Comparison of ENCODE assay signal across 1 mouse cellular context in genomic region chr5:31467798-31468197, GRCm38 (mm10).
TF ChIP-seq lines count a peak whose summit lies in the region.

No protein-coding gene starts in this region.

TF ChIP-seq in MEL, 35 proteins besides CTCF, POLR2A, EP300 and RAD21:
- TF ChIP-seq E2F4 (IDR thresholded peaks at IDR 0.05; ENCODE audit: borderline replicate concordance, low read depth, low read length): no peak
- no peak for TF ChIP-seq ZNF384 (IDR thresholded peaks at IDR 0.05; ENCODE audit: low read depth, low read length)
- no peak for TF ChIP-seq MAX (IDR thresholded peaks at IDR 0.05; ENCODE audit: low read length)
- TF ChIP-seq POLR2AphosphoS5 (IDR thresholded peaks at IDR 0.05; ENCODE audit: borderline replicate concordance, low read depth, low read length): no peak
- no peak for TF ChIP-seq RCOR1 (IDR thresholded peaks at IDR 0.05; ENCODE audit: low read depth, low read length)
- TF ChIP-seq MXI1 (IDR thresholded peaks at IDR 0.05; ENCODE audit: low read depth, low read length): no peak
- TF ChIP-seq ZMIZ1 (IDR thresholded peaks at IDR 0.05; ENCODE audit: low read depth, low read length): no peak
- TF ChIP-seq JUND (IDR thresholded peaks at IDR 0.05; ENCODE audit: low read depth, low read length): no peak
- no peak for TF ChIP-seq TBP (IDR thresholded peaks at IDR 0.05; ENCODE audit: low read depth, low read length)
- TF ChIP-seq GATA1 (IDR thresholded peaks at IDR 0.05; ENCODE audit: low read depth, low read length): no peak
- TF ChIP-seq MAFK (IDR thresholded peaks at IDR 0.05; ENCODE audit: borderline replicate concordance, low read depth, low read length): no peak
- TF ChIP-seq UBTF (IDR thresholded peaks at IDR 0.05; ENCODE audit: borderline replicate concordance, insufficient read depth, low read depth, low read length): no peak
- TF ChIP-seq ZC3H11A (IDR thresholded peaks at IDR 0.05; ENCODE audit: low read depth, low read length): no peak
- TF ChIP-seq CHD2 (IDR thresholded peaks at IDR 0.05; ENCODE audit: low read length): no peak
- no peak for TF ChIP-seq ELF1 (IDR thresholded peaks at IDR 0.05; ENCODE audit: low read depth, low read length)
- no peak for TF ChIP-seq SMC3 (IDR thresholded peaks at IDR 0.05; ENCODE audit: low read depth, low read length)
- no peak for TF ChIP-seq BHLHE40 (IDR thresholded peaks at IDR 0.05; ENCODE audit: borderline replicate concordance, low read depth, low read length)
- TF ChIP-seq MAZ (IDR thresholded peaks at IDR 0.05; ENCODE audit: low read depth, low read length): no peak
- no peak for TF ChIP-seq GABPA (IDR thresholded peaks at IDR 0.05; ENCODE audit: low read depth, low read length)
- no peak for TF ChIP-seq CHD1 (IDR thresholded peaks at IDR 0.05; ENCODE audit: low read depth, low read length)
